Mouse (Mus musculus) thymus, postnatal 0 days (tissue): ENCODE data around the gene Cc2d2a. TPM values are rescaled to one million over a fixed set of nuclear protein-coding genes. Genes with fewer than 3 reads are reported as not detected.

Source experiments
- polyA plus RNA-seq: library from polyadenylated mRNA; unstranded; fragments of >200 nt; fragmentation: Nextera tagmentation; extraction: Ambion mirVana; gene quantifications from 2 replicates; pipeline ENCODE4 v1.2.1, GENCODE M21; 2015

Gene Cc2d2a
- polyA plus RNA-seq, 1 experiment from 2014 or later = 1.8 TPM

Other genes with a start within 250 kb of the Cc2d2a start
- 1.2 TPM in 2 replicates for gene C1qtnf7, start 146.8 kb upstream of the Cc2d2a start, polyA plus RNA-seq
- 7.2 and 7.4 TPM in 2 replicates for gene Bst1, start 156.5 kb downstream of the Cc2d2a start, polyA plus RNA-seq
- 62.4 and 63.8 TPM in 2 replicates for gene Fbxl5, start 159.3 kb downstream of the Cc2d2a start, polyA plus RNA-seq
- 4.6 and 5.0 TPM in 2 replicates for gene Cd38, start 206.2 kb downstream of the Cc2d2a start, polyA plus RNA-seq